Mouse (Mus musculus): ENCODE results near the gene Apopt1. TPM values are rescaled to one million over a fixed set of nuclear protein-coding genes. Genes with fewer than 3 reads are reported as not detected.

Apopt1 gene
- total RNA-seq, 2 experiments from 2014 or later, result 32.9 to 37.4 TPM

GRCm38 (mm10) chr12:111743419-111743818 lies 30.4 kb downstream of the Apopt1 start:
- DNase-seq (ENCODE audit: low spot score in 2 of 2), result no peak

- DNase-seq (ENCODE audit: low spot score in 2 of 2), result no peak
These were observed 30.9 kb downstream of the Apopt1 start for GRCm38 (mm10) chr12:111743981-111744423.

- no peak for DNase-seq (ENCODE audit: low spot score in 2 of 2)
These were observed 32.2 kb downstream of the Apopt1 start for GRCm38 (mm10) chr12:111745274-111745673.

- no peak for DNase-seq (ENCODE audit: low spot score in 2 of 2)
These were observed 33.0 kb downstream of the Apopt1 start for GRCm38 (mm10) chr12:111746091-111746490.

- no peak for DNase-seq (ENCODE audit: low spot score in 2 of 2)
These were observed 34.4 kb downstream of the Apopt1 start for GRCm38 (mm10) chr12:111747421-111747820.

- DNase-seq (ENCODE audit: low spot score in 2 of 2), result no peak
These were observed 37.7 kb downstream of the Apopt1 start for GRCm38 (mm10) chr12:111750739-111751138.

GRCm38 (mm10) chr12:111752491-111752890 lies 39.4 kb downstream of the Apopt1 start:
- DNase-seq (ENCODE audit: low spot score in 2 of 2), result peak in 1 of 2 experiments; percentile 60

- DNase-seq (ENCODE audit: low spot score in 2 of 2), result no peak
These were observed 40.3 kb downstream of the Apopt1 start for GRCm38 (mm10) chr12:111753347-111753746.

GRCm38 (mm10) chr12:111754710-111755109 lies 41.6 kb downstream of the Apopt1 start:
- no peak for DNase-seq (ENCODE audit: low spot score in 2 of 2)

GRCm38 (mm10) chr12:111755231-111755630 lies 42.2 kb downstream of the Apopt1 start:
- no peak for DNase-seq (ENCODE audit: low spot score in 2 of 2)

- no peak for DNase-seq (ENCODE audit: low spot score in 2 of 2)
These were observed 43.1 kb downstream of the Apopt1 start for GRCm38 (mm10) chr12:111756082-111756697.

- DNase-seq (ENCODE audit: low spot score in 2 of 2), result no peak
These were observed 43.6 kb downstream of the Apopt1 start for GRCm38 (mm10) chr12:111756698-111757082.

GRCm38 (mm10) chr12:111757561-111758325 lies 44.7 kb downstream of the Apopt1 start:
- no peak for DNase-seq (ENCODE audit: low spot score in 2 of 2)

GRCm38 (mm10) chr12:111758381-111759175 lies 45.5 kb downstream of the Apopt1 start, which contains the start of gene Klc1:
Gene Klc1, plus strand, starts transcription at chr12:111758849.
- peak; percentile 73 to 80 for DNase-seq (ENCODE audit: low spot score in 2 of 2)

- no peak for DNase-seq (ENCODE audit: low spot score in 2 of 2)
These were observed 46.4 kb downstream of the Apopt1 start for GRCm38 (mm10) chr12:111759176-111760061.

GRCm38 (mm10) chr12:111760306-111760908 lies 47.3 kb downstream of the Apopt1 start:
- no peak for DNase-seq (ENCODE audit: low spot score in 2 of 2)

GRCm38 (mm10) chr12:111762620-111763280 lies 49.7 kb downstream of the Apopt1 start:
- no peak for DNase-seq (ENCODE audit: low spot score in 2 of 2)

GRCm38 (mm10) chr12:111766313-111767236 lies 53.5 kb downstream of the Apopt1 start:
- DNase-seq (ENCODE audit: low spot score in 2 of 2), result no peak

All from layer of hippocampus, adult 18-20 months (tissue).